Mouse (Mus musculus) bone marrow, adult 2 months (tissue): Measurements from ENCODE around the gene Atp6v1e2.

Source experiments
- CTCF ChIP-seq: fragments of 200-500 bp; IDR thresholded peaks from 2 replicates; pipeline ENCODE4 v1.5.1; 2011; ENCODE audit warnings: low read length, control low read depth; ENCODE audit not compliant: control insufficient read depth, insufficient read depth
- POLR2A ChIP-seq: fragments of 200-500 bp; IDR thresholded peaks from 2 replicates; pipeline ENCODE4 v1.6.1; 2011; ENCODE audit warnings: low read depth, mild to moderate bottlenecking, control low read depth, low read length, borderline replicate concordance; ENCODE audit not compliant: control insufficient read depth

DNA sequence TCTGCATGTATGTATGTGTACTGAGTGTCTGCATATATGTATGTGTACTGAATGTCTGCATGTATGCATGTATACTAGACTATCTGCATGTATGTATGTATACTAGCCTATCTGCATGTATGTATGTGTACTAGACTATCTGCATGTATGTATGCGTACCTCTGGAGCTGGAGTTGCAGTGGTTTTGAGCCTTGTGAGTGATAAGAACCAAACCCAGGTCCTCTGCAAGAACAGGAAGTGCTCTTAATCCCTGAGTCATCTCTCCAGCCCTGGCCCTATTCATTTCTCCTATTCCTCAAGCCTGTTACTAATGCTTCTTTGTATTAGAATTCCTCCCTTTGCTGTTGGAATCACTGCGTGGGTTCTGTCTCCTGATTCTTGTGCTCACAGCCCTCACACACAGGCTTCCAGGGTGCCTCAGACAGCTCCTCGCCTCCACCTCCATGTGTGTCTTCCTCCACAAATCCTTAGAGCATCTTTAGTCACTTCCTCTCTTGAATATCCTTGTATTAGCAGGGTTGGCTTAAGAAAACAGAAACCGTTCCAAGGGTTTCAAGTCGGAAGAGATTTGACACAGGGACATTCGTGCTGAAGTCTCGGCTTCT lies 34.6 kb downstream of the Atp6v1e2 start:
- TF ChIP-seq CTCF: no peak
- no peak for TF ChIP-seq POLR2A
